Comparison of ENCODE assay signal across 9 mouse cellular contexts in the genomic region with DNA sequence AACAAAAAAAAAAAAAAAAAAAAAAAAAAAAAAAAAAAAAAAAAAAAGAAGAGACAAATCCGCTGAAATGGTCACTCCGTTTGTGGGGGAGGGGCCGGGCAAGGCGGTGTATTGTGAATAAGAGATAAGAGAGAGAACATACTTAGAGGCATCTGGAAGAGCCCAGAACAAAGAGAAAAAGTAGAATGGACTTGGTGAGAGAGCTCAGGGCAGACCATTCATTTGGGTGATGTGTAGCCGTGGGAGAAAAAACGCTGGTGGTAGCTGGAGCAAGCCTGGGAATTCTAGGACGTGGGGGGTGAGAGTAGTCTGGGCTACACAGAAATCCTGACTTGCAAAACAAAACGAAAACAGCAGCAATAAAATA. TPM values are rescaled to one million over a fixed set of nuclear protein-coding genes. Genes with fewer than 3 reads are reported as not detected.
A peak's percentile ranks its signal among the peaks of the same experiment; 100 is the strongest.
DNase-seq lines count a peak whose midpoint lies in the region; ATAC-seq lines count a peak whose summit lies in the region.
"Had no signal": no experiment of that assay in that cellular context is flagged by ENCODE, and none has a peak within 500 bp of the region (broad histone marks: within the 10 kb centered on the region; RNA-seq: fewer than 3 reads in every experiment).

No protein-coding gene starts in this region.

- peak; percentile 39 for ATAC-seq in forebrain, embryonic 13.5 days
- ATAC-seq in limb, embryonic 12.5 days (ENCODE audit: insufficient number of reproducible peaks, insufficient read depth, low FRiP score, low TSS enrichment, low read depth): peak; percentile 8; the same call in 1 of the 2 replicates
- peak; percentile 41 for ATAC-seq in neural tube, embryonic 13.5 days (ENCODE audit: low read depth)

- 19% methylated on average over 8 of the region's 8 CpGs for WGBS in forebrain, embryonic 13.5 days
- WGBS in limb, embryonic 12.5 days: 29% methylated on average over 8 of the region's 8 CpGs
- 23% methylated on average over 8 of the region's 8 CpGs for WGBS in neural tube, embryonic 13.5 days

- 0 out of 2 replicates have a peak overlapping the region, but pooled peaks have one; percentile 75 for H3K27ac ChIP-seq in forebrain, embryonic 13.5 days
- H3K27ac ChIP-seq in limb, embryonic 12.5 days: peak overlapping the region; percentile 93
- H3K27ac ChIP-seq in neural tube, embryonic 13.5 days (replicated peaks): peak overlapping the region; percentile 77; the same call in 1 of the 2 replicates

- no peaks in the 10 kb centered on the region for H3K36me3 ChIP-seq in forebrain, embryonic 13.5 days (ENCODE audit: poor library complexity, severe bottlenecking)
- H3K36me3 ChIP-seq in limb, embryonic 12.5 days: no peaks in the 10 kb centered on the region
- no peaks in the 10 kb centered on the region for H3K36me3 ChIP-seq in neural tube, embryonic 13.5 days

- intact Hi-C loops in left cerebral cortex, postnatal 4 days (cut with DNase I): no loop called here

- DNase-seq in left cerebral cortex, postnatal 4 days: peak; percentile 13
- no peak for DNase-seq in left cerebral cortex, adult 18-20 months (ENCODE audit: low spot score in 2 of 2)
- DNase-seq in right cerebral cortex, postnatal 4 days: no peak
- DNase-seq in frontal cortex, postnatal 14 days (ENCODE audit: low spot score in 2 of 2): no peak
- no peak for DNase-seq in thymus, postnatal 36 days

- H3K4me2 ChIP-seq in forebrain, embryonic 13.5 days: peak overlapping the region; percentile 96
- peak overlapping the region; percentile 91 for H3K4me2 ChIP-seq in limb, embryonic 12.5 days
- H3K4me2 ChIP-seq in neural tube, embryonic 13.5 days: peak overlapping the region; percentile 96

- peaks cover 11% of the 10 kb centered on the region for H3K4me1 ChIP-seq in forebrain, embryonic 13.5 days
- peaks cover 9% of the 10 kb centered on the region for H3K4me1 ChIP-seq in limb, embryonic 12.5 days (replicated peaks)
- H3K4me1 ChIP-seq in neural tube, embryonic 13.5 days (replicated peaks): peaks cover 7% of the 10 kb centered on the region

- H3K9me3 ChIP-seq in forebrain, embryonic 13.5 days (replicated peaks): no peaks in the 10 kb centered on the region
- H3K9me3 ChIP-seq in limb, embryonic 12.5 days: no peaks in the 10 kb centered on the region
- H3K9me3 ChIP-seq in neural tube, embryonic 13.5 days: no peaks in the 10 kb centered on the region

- no peaks in the 10 kb centered on the region for H3K27me3 ChIP-seq in forebrain, embryonic 13.5 days
- H3K27me3 ChIP-seq in limb, embryonic 12.5 days: no peaks in the 10 kb centered on the region; the same call in 1 of the 2 replicates
- H3K27me3 ChIP-seq in neural tube, embryonic 13.5 days: no peaks in the 10 kb centered on the region; the same call in 1 of the 2 replicates

- H3K4me3 ChIP-seq in forebrain, embryonic 13.5 days: peak overlapping the region; percentile 56
- peak overlapping the region; percentile 56 for H3K4me3 ChIP-seq in limb, embryonic 12.5 days (replicated peaks)
- H3K4me3 ChIP-seq in neural tube, embryonic 13.5 days: peak overlapping the region; percentile 58

- peak overlapping the region; percentile 82 for H3K9ac ChIP-seq in forebrain, embryonic 13.5 days
- H3K9ac ChIP-seq in limb, embryonic 12.5 days (replicated peaks): no peak overlapping the region
- peak overlapping the region; percentile 80 for H3K9ac ChIP-seq in neural tube, embryonic 13.5 days

RNA-seq across cellular contexts. Expression of a gene that starts 7.9 kb away (rescaled TPM):
- 1 to 10 TPM; 2.3 to 2.5 TPM for total RNA-seq in left cerebral cortex, postnatal 4 days (2021)
- 1 to 10 TPM; 1.7 to 1.8 TPM for total RNA-seq in left cerebral cortex, adult 18-20 months (2021)
- 82.5 and 91.0 TPM in 2 replicates for polyA plus RNA-seq in forebrain, embryonic 13.5 days (2015; fragmentation: Nextera tagmentation; extraction: Ambion mirVana)
- 72.7 and 84.1 TPM in 2 replicates for polyA plus RNA-seq in limb, embryonic 12.5 days (2016; fragmentation: Nextera tagmentation; extraction: Ambion mirVana)
- polyA plus RNA-seq in neural tube, embryonic 13.5 days (2015; fragmentation: Nextera tagmentation; extraction: Ambion mirVana): 45.3 and 52.9 TPM in 2 replicates
- polyA plus RNA-seq: erythroblast, embryonic 14.5 days had no signal

RNA-seq across cellular contexts. Expression of a gene that starts 14.6 kb away (rescaled TPM):
- total RNA-seq in left cerebral cortex, postnatal 4 days (2021): 100 to 1,000 TPM; 220 to 223 TPM
- 100 to 1,000 TPM; 238 to 239 TPM for total RNA-seq in left cerebral cortex, adult 18-20 months (2021)
- polyA plus RNA-seq in forebrain, embryonic 13.5 days (2015; fragmentation: Nextera tagmentation; extraction: Ambion mirVana): 830 and 894 TPM in 2 replicates
- 852 and 869 TPM in 2 replicates for polyA plus RNA-seq in limb, embryonic 12.5 days (2016; fragmentation: Nextera tagmentation; extraction: Ambion mirVana)
- 631 and 750 TPM in 2 replicates for polyA plus RNA-seq in neural tube, embryonic 13.5 days (2015; fragmentation: Nextera tagmentation; extraction: Ambion mirVana)
